Mouse (Mus musculus): ENCODE measurements around the gene Polr3f.

DNA sequence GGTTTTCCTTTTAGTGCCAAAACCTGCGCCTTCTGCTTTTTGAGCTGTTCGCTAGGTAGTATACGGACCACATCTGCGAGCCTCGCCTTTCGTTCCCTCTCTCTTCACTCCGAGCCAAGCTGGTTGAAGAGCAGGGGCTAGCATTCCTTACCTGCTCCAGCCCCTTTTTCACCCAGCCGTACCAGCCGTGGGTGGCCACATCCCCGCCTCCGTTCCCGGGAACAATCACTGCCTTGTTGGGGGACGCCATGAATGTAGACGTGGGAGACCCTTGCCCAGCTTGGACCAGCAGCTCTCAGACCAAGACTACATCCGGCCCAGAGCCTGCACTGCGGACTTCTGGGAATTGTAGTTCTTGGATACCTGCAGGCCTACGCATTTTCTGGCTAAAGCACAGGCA, 23.0 kb downstream of the Polr3f start, which contains the start of gene Rbbp9:
- no peak for TF ChIP-seq CTCF (IDR thresholded peaks at IDR 0.05; ENCODE audit: low read depth, low read length)
- no peak for TF ChIP-seq EP300 (IDR thresholded peaks at IDR 0.05; ENCODE audit: insufficient read depth, low read depth, low read length)
- peak; percentile 80 for TF ChIP-seq POLR2A (IDR thresholded peaks at IDR 0.05; ENCODE audit: insufficient read depth, low read length)
